Mouse (Mus musculus) ES-Bruce4 (cell line): ENCODE results near the gene Slc25a10. TPM values are rescaled to one million over a fixed set of nuclear protein-coding genes. Genes with fewer than 3 reads are reported as not detected.
A peak's percentile ranks its signal among the peaks of the same experiment; 100 is the strongest.

Experiments used
- H3K27ac ChIP-seq: 2 replicates; pipeline ENCODE4 v1.5.1; 2012; ENCODE audit warnings: low read length, inconsistent platforms; ENCODE audit not compliant: insufficient read depth
- H3K27me3 ChIP-seq: 2 replicates; pipeline ENCODE4 v1.6.1; 2012; ENCODE audit warnings: mild to moderate bottlenecking, low read length, inconsistent platforms; ENCODE audit not compliant: control insufficient read depth, poor library complexity, insufficient read depth, severe bottlenecking
- H3K36me3 ChIP-seq: 2 replicates; pipeline ENCODE4 v1.6.1; 2012; ENCODE audit warnings: inconsistent platforms, mild to moderate bottlenecking, low read length, moderate library complexity; ENCODE audit not compliant: control insufficient read depth, poor library complexity, insufficient read depth, severe bottlenecking
- H3K4me1 ChIP-seq: one replicate; pipeline ENCODE4 v1.8.1; 2011; ENCODE audit warnings: low read length; ENCODE audit not compliant: control insufficient read depth, insufficient read depth
- H3K4me3 ChIP-seq: 2 replicates; pipeline ENCODE4 v1.5.1; 2011; ENCODE audit warnings: low read depth, mild to moderate bottlenecking, low read length
- H3K9ac ChIP-seq: 2 replicates; pipeline ENCODE4 v1.6.1; 2012; ENCODE audit warnings: low read depth, mild to moderate bottlenecking, inconsistent platforms; ENCODE audit not compliant: poor library complexity, severe bottlenecking
- H3K9me3 ChIP-seq: replicated peaks from 2 replicates; pipeline ENCODE4 v1.6.1; 2012; ENCODE audit warnings: mild to moderate bottlenecking, low read length, inconsistent platforms; ENCODE audit not compliant: control insufficient read depth, poor library complexity, insufficient read depth, severe bottlenecking
- CTCF ChIP-seq: IDR thresholded peaks from one replicate; pipeline ENCODE4 v1.8.1; 2011; ENCODE audit warnings: low read depth, low read length
- EP300 ChIP-seq: IDR thresholded peaks from 2 replicates; pipeline ENCODE4 v1.6.1; 2011; ENCODE audit warnings: low read depth, low read length; ENCODE audit not compliant: insufficient read depth
- POLR2A ChIP-seq: IDR thresholded peaks from one replicate; pipeline ENCODE4 v1.8.1; 2011; ENCODE audit warnings: low read length; ENCODE audit not compliant: insufficient read depth
- polyA plus RNA-seq: library from polyadenylated mRNA; stranded (reverse); fragments of >200 nt; gene quantifications from 2 replicates; pipeline ENCODE4 v1.2.4, GENCODE M21; 2011; ENCODE audit warnings: low read depth; ENCODE audit not compliant: missing spikeins, insufficient read depth, insufficient read length

The Slc25a10 gene
- polyA plus RNA-seq, 1 experiment = 8.3 TPM

DNA sequence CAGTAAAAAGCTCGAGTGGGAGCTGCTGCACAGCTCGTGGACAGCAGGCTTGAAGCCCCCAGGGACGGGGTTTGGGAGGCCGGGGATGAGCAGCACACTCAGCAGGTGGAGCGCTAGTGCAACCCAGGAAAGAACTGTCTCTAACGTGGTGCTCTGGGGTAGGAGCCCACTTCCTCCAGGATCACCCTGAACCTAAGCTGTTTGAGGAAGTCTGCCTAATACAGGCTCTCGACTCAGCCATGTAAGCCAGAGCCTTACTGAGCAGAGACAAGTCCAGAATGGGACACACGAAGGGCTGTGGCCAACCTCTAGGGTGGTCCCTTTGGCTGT lies 47.3 kb downstream of the Slc25a10 start:
- TF ChIP-seq EP300 (no peak), POLR2A (no peak), CTCF (no peak)
- H3K27ac ChIP-seq = no peak overlapping the region
- H3K9ac ChIP-seq = no peak overlapping the region
- no peak overlapping the region for H3K4me3 ChIP-seq
- H3K27me3 ChIP-seq = no peaks in the 10 kb centered on the region
- H3K36me3 ChIP-seq = no peaks in the 10 kb centered on the region
- no peaks in the 10 kb centered on the region for H3K9me3 ChIP-seq
- H3K4me1 ChIP-seq = no peaks in the 10 kb centered on the region

DNA sequence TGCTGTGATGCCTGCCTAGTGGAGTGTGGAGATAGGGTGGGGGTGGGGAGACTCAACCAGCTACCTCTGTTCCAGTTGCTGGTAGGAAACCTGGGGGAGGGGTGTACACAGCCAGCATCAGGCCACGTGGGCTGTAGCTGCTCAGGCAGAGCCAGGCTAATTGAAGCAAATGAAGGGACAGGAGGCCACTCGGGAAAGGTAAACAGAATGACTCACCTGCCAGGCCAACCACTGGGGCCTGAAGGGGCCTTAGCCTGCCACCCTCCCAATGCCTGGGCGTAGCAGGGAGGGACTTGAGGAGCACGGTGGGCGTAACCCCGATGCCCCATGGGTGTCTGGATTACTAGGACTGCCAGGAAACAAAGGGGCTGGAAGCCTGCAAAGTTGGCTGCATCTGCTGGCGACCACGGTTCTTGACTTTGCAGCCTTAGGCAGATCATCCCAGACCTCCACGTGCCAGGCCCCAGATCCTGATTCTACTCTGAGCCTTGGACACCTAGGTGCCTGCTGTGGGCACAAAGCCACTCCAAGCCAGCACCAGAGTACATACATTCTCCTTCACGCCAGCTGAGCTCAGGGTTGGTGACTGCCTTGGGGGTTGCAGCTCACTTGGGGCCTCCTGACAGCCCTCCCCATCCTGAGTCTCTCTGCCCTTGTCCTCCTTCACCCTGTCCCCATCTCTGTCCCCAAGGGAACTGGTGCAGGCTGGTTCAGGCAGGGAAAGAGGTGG lies 47.8 kb downstream of the Slc25a10 start:
- no peaks in the 10 kb centered on the region for H3K9me3 ChIP-seq
- H3K9ac ChIP-seq = no peak overlapping the region
- H3K36me3 ChIP-seq = 0 out of 2 replicates have a peak, but pooled peaks cover 1% of the 10 kb centered on the region
- TF ChIP-seq EP300 (no peak), POLR2A (no peak), CTCF (no peak)
- H3K4me1 ChIP-seq = no peaks in the 10 kb centered on the region
- H3K27ac ChIP-seq = no peak overlapping the region
- H3K4me3 ChIP-seq = no peak overlapping the region
- H3K27me3 ChIP-seq = no peaks in the 10 kb centered on the region

- Histone ChIP-seq H3K36me3 (0 out of 2 replicates have a peak, but pooled peaks cover 2% of the 10 kb centered on the region), H3K27ac (no peak overlapping the region)
- TF ChIP-seq POLR2A (no peak), CTCF (peak; percentile 84)
Measured at GRCm38 (mm10) chr11:120541907-120542306, 50.3 kb downstream of the Slc25a10 start.

DNA sequence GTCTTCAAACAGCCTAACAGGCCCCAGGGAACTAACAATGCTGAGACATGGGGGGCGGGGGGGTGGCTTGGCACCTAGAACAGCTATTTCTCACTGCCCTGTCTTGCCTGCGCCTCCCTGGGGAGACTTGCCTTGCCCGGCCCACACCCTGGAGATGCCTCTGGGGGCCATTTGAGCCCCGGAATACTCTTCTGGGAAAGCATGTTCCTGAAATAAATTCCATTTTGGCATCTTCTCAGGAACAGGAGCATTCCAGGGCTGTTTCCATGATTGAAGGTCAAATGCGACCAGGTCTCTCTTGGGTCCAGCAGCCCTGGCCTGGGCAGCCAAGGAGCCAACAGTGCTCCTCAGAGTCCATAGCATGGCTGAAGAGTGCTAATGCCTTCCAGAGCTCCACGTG lies 50.7 kb downstream of the Slc25a10 start:
- no peaks in the 10 kb centered on the region for H3K27me3 ChIP-seq
- no peak overlapping the region for H3K4me3 ChIP-seq
- H3K4me1 ChIP-seq = no peaks in the 10 kb centered on the region
- no peak overlapping the region for H3K27ac ChIP-seq
- H3K9me3 ChIP-seq = no peaks in the 10 kb centered on the region
- 0 out of 2 replicates have a peak, but pooled peaks cover 2% of the 10 kb centered on the region for H3K36me3 ChIP-seq
- no peak for TF ChIP-seq CTCF
- no peak for TF ChIP-seq EP300
- no peak for TF ChIP-seq POLR2A
- H3K9ac ChIP-seq = no peak overlapping the region

More at GRCm38 (mm10) chr11:120541907-120542306, 50.3 kb downstream of the Slc25a10 start:
- no peaks in the 10 kb centered on the region for H3K9me3 ChIP-seq
- no peak overlapping the region for H3K4me3 ChIP-seq
- no peaks in the 10 kb centered on the region for H3K4me1 ChIP-seq
- H3K27me3 ChIP-seq = no peaks in the 10 kb centered on the region
- H3K9ac ChIP-seq = no peak overlapping the region

DNA sequence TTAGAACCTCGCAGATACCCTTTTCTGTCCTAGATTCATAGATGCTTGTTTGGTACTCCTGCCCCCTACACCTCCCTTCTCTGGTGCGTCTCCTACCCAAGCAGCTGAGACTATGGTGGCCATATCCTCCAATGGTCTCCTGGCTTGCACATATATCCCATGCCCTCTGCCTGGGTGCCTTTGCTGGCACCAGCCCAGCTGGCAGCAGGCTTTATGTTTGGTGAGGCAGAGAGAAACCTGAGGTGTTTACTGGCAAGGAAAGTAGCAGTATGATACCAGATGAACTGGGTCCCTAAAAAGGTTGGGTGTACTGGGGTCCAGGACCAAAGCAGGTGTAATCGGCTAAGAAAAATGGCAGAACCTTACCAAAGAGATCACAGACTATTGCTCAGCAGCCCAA lies 54.3 kb downstream of the Slc25a10 start:
- Histone ChIP-seq H3K27ac (no peak overlapping the region), H3K9ac (no peak overlapping the region), H3K9me3 (no peaks in the 10 kb centered on the region), H3K36me3 (0 out of 2 replicates have a peak, but pooled peaks cover 2% of the 10 kb centered on the region), H3K4me1 (no peaks in the 10 kb centered on the region), H3K27me3 (no peaks in the 10 kb centered on the region), H3K4me3 (no peak overlapping the region)
- TF ChIP-seq EP300 (no peak), CTCF (no peak), POLR2A (no peak)

- 0 out of 2 replicates have a peak, but pooled peaks cover 2% of the 10 kb centered on the region for H3K36me3 ChIP-seq
Measured at GRCm38 (mm10) chr11:120547469-120547868, 55.8 kb downstream of the Slc25a10 start.

More at GRCm38 (mm10) chr11:120547469-120547868, 55.8 kb downstream of the Slc25a10 start:
- H3K9me3 ChIP-seq = no peaks in the 10 kb centered on the region
- no peaks in the 10 kb centered on the region for H3K27me3 ChIP-seq
- no peak overlapping the region for H3K9ac ChIP-seq
- no peak for TF ChIP-seq CTCF
- TF ChIP-seq POLR2A = no peak
- TF ChIP-seq EP300 = no peak
- H3K4me1 ChIP-seq = no peaks in the 10 kb centered on the region
- H3K27ac ChIP-seq = no peak overlapping the region
- H3K4me3 ChIP-seq = no peak overlapping the region
